ENCODE assay signal across 9 mouse cellular contexts in the genomic region with DNA sequence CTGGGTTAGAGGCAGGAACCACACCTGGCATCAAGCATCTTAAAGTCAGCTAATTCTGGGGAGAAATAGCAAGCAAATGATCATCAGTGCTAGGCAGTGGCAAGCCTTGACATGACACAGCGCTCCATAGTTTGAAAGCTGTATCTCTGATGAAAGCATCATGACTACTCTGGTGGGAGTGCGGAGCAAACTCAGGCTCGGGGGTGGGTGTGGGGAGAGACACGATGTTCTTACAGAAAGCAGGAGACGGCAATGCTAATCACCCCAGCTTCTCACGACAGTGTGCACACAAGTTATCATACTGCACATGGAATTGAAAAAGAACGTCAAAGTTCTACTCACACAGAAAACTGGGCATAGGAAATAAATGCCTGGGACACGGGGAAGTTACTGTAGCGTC.
"Had no signal": no experiment of that assay in that cellular context is flagged by ENCODE, and none has a peak within 500 bp of the region (broad histone marks: within the 10 kb centered on the region; RNA-seq: fewer than 3 reads in every experiment).

No protein-coding gene starts in this region.

- DNase-seq: kidney, adult 8-10 months; kidney, postnatal 25 days; lung, embryonic 14.5 days; lung, postnatal 10 days; lung, postnatal 4 days; midbrain, embryonic 14.5 days; spleen, adult 18-20 months; thymus, adult 2 months; thymus, postnatal 25 days had no signal
